Mouse (Mus musculus) MEL (cell line): ENCODE results near the gene Nudt8.

ENCODE experiments used
- CTCF ChIP-seq, 3 experiments: IDR thresholded peaks in 2 of 3; conservative IDR thresholded peaks in 1 of 3; 2 replicates each; pipeline ENCODE4 v1.5.1; 2011 to 2012; ENCODE audit warnings: low read length in 3 of 3, low read depth in 2 of 3, mild to moderate bottlenecking in 2 of 3, improper control_type of control experiment in 1 of 3, inconsistent platforms in 1 of 3, mixed read lengths in 1 of 3, moderate library complexity in 1 of 3; ENCODE audit not compliant: control insufficient read depth in 1 of 3, insufficient read depth in 1 of 3, poor library complexity in 1 of 3, severe bottlenecking in 1 of 3
- E2F4 ChIP-seq: IDR thresholded peaks from 2 replicates; pipeline ENCODE4 v1.6.1; 2011; ENCODE audit warnings: low read depth, low read length, improper control_type of control experiment, borderline replicate concordance
- EP300 ChIP-seq, 2 experiments: IDR thresholded peaks; 2 replicates each; pipeline ENCODE4 v1.6.1; 2011; ENCODE audit warnings: improper control_type of control experiment in 2 of 2, low read length in 2 of 2, low read depth in 1 of 2, mild to moderate bottlenecking in 1 of 2
- KAT2A ChIP-seq: conservative IDR thresholded peaks from 2 replicates; pipeline ENCODE4 v1.6.1; 2012; ENCODE audit warnings: low read depth, low read length, improper control_type of control experiment, inconsistent platforms
- NELFE ChIP-seq: IDR thresholded peaks from 2 replicates; pipeline ENCODE4 v1.6.1; 2011; ENCODE audit warnings: low read depth, low read length, improper control_type of control experiment
- POLR2A ChIP-seq, 2 experiments: IDR thresholded peaks; 2 replicates each; pipeline ENCODE4 v1.6.1; 2011 to 2012; ENCODE audit warnings: low read length in 2 of 2, mild to moderate bottlenecking in 2 of 2, control low read depth in 1 of 2, improper control_type of control experiment in 1 of 2, low read depth in 1 of 2, moderate library complexity in 1 of 2; ENCODE audit not compliant: control insufficient read depth in 1 of 2, insufficient read depth in 1 of 2, poor library complexity in 1 of 2
- TAL1 ChIP-seq: IDR thresholded peaks from 2 replicates; pipeline ENCODE4 v1.6.1; 2012; ENCODE audit warnings: mild to moderate bottlenecking, inconsistent platforms, low read length, moderate library complexity, mixed read lengths
- USF1 ChIP-seq: IDR thresholded peaks from 2 replicates; pipeline ENCODE4 v1.6.1; 2014; ENCODE audit warnings: low read depth, mild to moderate bottlenecking, inconsistent platforms, low read length, improper control_type of control experiment, moderate library complexity
- USF2 ChIP-seq, 2 experiments: IDR thresholded peaks; 2 replicates each; pipeline ENCODE4 v1.6.1; 2011 to 2012; ENCODE audit warnings: improper control_type of control experiment in 2 of 2, low read length in 2 of 2, borderline replicate concordance in 1 of 2, inconsistent platforms in 1 of 2, low read depth in 1 of 2, mild to moderate bottlenecking in 1 of 2; ENCODE audit not compliant: insufficient read depth in 1 of 2
- ZC3H11A ChIP-seq: IDR thresholded peaks from 2 replicates; pipeline ENCODE4 v1.6.1; 2012; ENCODE audit warnings: low read depth, mild to moderate bottlenecking, inconsistent platforms, low read length, improper control_type of control experiment

GRCm38 (mm10) chr19:4004331-4004730 lies 4.0 kb downstream of the Nudt8 start:
- TF ChIP-seq CTCF (IDR thresholded peaks at IDR 0.05 in 2 of 3, conservative IDR thresholded peaks at IDR 0.05 in 1 of 3; ENCODE audit: control insufficient read depth in 1 of 3, insufficient read depth in 1 of 3, low read depth in 2 of 3, low read length in 3 of 3, poor library complexity in 1 of 3, severe bottlenecking in 1 of 3) (no peak), ZC3H11A (no peak), EP300 (IDR thresholded peaks at IDR 0.05; ENCODE audit: low read depth in 1 of 2, low read length in 2 of 2) (no peak), POLR2A (IDR thresholded peaks at IDR 0.05; ENCODE audit: control insufficient read depth in 1 of 2, insufficient read depth in 1 of 2, low read depth in 1 of 2, low read length in 2 of 2, poor library complexity in 1 of 2) (no peak), E2F4 (no peak), USF2 (IDR thresholded peaks at IDR 0.05; ENCODE audit: borderline replicate concordance in 1 of 2, insufficient read depth in 1 of 2, low read depth in 1 of 2, low read length in 2 of 2) (no peak), TAL1 (no peak), NELFE (no peak), USF1 (no peak), KAT2A (no peak)
